ENCODE assay signal across 1 mouse cellular context in genomic region chr1:171280916-171281527, GRCm38 (mm10).
A peak's percentile ranks its signal among the peaks of the same experiment; 100 is the strongest.
TF ChIP-seq lines count a peak whose summit lies in the region.

TSS of gene Ppox (minus strand) at chr1:171281186.

TF ChIP-seq in MEL, 35 proteins besides CTCF, POLR2A, EP300 and RAD21 (continued from another document):
- TF ChIP-seq ETS1 (IDR thresholded peaks at IDR 0.05; ENCODE audit: low read depth, low read length): peak; percentile 94
